Mouse (Mus musculus): ENCODE measurements around the gene Gm49416.
A peak's percentile ranks its signal among the peaks of the same experiment; 100 is the strongest.

GRCm38 (mm10) chr19:8857689-8858088, 31.0 kb upstream of the Gm49416 start:
- TF ChIP-seq CTCF (IDR thresholded peaks at IDR 0.05; ENCODE audit: control insufficient read depth, insufficient read depth, insufficient read length) (peak; percentile 16), MAX (IDR thresholded peaks at IDR 0.05) (no peak), FOSL1 (IDR thresholded peaks at IDR 0.05; ENCODE audit: insufficient read depth, low read length, poor library complexity, severe bottlenecking) (no peak), USF1 (IDR thresholded peaks at IDR 0.05; ENCODE audit: low read depth) (peak; percentile 79), MYOD1 (IDR thresholded peaks at IDR 0.05; ENCODE audit: control insufficient read depth, insufficient read length, low read depth) (no peak)

All from C2C12 (cell line).